Mouse (Mus musculus): ENCODE results near the gene Pxmp4.

Gene Pxmp4

DNA sequence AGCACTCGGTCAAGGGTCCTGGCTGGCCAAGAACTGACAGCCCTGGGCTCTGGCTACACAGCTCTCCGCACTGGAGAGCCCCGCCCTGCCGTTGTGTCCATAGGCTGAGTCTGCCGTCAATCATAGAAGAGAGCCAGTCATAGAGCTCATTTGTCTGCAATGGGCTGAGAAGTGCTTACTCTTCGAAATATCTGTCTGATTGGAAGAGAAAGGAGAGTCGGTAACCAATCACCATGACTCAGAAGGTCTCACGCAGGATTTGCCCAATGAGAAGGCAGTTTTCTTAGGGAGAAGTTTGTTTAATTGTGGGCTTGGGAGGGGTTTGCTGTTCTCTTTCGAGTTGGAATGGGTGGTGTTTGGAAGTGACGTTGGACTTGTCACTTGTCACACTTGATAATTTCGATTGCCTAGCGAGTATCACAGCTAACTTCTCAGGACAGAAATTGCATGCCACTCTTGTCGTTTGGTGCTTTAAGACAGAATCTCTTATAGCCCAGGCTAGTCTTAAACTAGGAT lies at the start of gene Pxmp4:
TSS of gene Pxmp4 (minus strand) at position 71 of the 516 bp plus-strand sequence.
- peak; percentile 100 for DNase-seq

DNA sequence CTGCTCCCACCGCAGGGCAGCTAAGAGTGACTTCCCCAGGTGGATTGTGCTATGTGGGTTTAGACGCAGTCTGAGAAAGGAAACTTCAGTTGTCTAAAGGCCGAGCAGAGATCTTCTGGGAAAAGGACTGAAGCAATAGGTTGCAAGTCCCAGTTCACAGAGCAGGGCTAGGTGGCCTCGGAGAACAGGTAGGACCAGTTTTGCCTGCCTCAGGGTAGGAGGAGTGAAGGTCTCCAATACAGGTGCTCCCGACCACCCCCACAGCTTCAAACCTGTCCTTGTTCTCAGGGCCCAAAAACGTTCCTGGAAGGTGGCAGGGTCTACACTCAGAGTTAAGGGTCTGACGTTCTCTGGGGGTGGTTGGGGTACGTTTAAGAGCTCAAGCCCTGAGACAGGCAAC lies 47.9 kb upstream of the Pxmp4 start, which contains the start of gene Chmp4b:
TSS of gene Chmp4b (plus strand) at position 343 of the 400 bp plus-strand sequence.
- DNase-seq = peak; percentile 71

DNA sequence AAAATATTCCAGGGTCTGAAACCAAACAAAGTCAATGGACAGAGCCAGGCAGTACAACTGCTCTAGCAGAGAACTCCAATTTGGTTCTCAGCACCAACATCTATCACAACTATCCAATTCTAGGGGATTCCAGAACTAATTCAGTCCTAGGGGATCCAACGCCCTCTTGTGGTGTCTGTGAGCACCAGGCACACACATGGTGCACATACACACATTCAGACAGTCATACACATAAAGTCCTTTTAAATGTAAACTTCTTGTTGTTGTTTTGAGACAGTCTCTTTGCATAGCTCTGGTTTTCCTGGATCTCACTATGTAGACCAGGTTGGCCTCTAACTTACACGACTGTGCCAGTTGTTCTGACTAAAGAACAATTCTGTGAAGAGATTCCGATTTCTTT lies 46.9 kb upstream of the Pxmp4 start:
- DNase-seq = no peak

DNA sequence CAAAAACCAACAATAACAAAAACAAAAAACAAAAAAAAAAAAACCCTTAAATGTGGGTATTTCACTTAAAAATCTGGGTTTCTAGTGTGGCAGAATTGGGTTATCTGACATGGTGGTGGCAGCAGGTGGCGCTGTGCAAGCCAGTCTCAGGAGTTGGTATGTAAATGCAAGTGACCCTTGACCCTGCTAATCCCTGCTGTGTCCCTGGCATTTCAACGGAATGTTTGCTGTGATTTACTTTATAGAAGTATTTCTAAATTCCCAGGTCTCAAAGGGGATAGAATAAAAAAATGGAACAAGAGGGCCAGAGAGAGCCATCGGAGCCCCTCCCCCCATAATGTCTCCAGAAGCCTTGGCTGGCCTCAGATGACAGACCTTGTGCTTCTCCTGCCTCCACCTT lies 44.6 kb upstream of the Pxmp4 start:
- peak; percentile 54 for DNase-seq

DNA sequence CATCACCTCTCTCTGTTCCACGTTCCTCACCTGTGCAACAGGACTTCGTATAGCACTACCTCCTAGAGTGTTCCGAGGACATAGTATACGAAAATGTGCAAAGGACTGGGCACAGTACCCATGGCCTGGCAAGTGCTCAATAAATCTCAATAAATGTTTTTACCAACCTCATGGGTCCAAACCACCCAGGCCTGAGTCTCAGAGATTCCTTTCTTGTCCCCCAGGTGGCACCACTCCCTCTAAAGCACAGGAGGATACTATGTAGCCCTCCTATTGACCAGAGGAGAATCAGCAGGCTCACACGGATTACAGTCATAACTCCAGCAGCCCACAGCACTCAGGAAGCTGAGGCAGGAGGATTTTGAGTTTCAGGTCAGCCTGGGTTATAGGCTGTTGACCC lies 43.1 kb upstream of the Pxmp4 start:
- peak; percentile 29 for DNase-seq

DNA sequence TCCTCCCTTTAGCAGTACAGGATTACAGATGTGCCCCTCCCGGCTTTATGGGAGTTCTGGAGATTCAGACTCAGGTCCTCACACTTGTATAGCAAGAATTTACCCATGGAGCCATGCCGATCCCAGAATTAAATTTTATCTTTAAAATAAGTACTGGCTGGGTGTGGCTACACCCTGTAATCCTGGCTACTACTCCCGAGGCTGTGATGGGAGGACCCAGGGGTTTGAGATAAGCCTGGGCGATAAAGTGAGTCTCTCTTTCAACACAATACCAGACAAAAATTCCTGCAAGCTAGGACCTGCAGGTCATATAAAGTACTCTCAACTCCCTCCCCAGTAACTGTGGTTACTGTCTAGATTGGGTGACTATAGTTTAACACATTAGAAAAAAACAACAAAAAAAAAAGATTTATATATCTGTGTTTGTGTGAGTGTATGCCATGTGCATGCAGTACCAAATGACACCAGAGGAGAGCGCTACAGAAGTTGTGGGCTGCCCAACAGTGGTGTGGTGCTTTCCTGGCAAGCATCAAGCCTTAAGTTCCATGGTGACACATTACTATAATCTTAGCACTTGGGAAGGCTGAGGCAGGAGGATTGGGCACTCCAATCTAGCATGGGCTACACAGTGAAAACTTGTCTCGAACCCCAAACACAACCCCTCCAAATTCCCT lies 39.3 kb upstream of the Pxmp4 start:
- no peak for DNase-seq

DNA sequence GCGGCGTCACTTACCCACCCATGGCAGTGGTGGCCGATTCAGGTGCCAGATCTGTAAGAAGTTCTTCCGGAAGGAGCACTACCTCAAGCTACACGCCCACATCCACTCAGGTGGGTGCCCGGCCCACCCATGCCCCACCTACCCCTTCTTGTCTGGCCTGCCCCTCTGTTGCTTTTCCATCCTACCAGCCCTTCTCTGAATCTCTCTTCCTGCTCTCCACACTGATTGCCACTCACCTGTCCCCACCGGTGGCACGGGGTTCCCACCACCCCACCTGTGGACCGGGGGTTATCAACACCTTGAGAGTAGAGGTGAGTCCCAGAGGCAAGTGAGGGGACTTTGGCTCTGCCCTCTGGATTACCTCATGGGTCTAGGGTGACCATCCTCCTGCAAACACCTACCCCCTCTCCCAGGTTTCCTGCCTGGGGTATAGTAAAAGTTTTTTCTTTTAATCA lies 38.5 kb upstream of the Pxmp4 start:
- no peak for DNase-seq

DNA sequence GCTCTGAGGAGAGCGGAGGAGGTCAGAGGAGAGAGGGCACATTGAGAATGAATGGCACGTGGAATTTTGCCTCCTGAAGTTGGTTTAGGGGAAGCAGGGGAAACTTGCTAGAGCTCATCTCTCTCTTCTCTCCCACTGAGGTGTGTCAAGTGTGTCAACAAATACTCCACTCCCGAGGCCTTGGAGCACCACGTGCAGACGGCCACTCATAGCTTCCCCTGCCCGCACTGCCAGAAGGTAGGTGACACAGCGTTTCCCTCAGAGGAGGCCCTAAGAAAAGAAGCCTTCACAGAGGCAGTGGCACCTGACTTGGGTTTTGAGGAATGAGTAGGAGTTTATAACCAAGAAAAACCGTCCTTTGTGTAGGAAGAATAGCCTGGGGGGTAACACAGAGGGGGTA lies 37.7 kb upstream of the Pxmp4 start:
- no peak for DNase-seq

DNA sequence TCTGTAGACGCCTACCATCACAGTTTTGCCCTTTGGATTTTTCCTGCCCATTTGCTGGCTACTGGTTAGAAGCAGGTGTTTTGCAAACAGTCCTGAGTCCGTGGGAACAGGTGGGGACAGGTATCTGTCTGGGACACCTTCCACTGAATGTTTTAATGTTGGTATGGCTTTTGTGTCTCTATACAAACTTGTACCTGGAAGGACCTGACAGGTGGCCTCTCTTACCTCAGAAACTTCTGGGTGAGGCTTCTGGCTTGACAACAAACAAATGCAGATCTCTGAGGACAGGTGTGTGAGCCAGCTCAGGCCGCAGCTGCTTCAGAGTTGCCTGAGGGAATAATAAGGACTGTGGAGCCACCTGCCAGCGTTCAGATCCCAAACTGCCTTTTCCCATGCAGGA lies 35.6 kb upstream of the Pxmp4 start:
- DNase-seq = no peak

DNA sequence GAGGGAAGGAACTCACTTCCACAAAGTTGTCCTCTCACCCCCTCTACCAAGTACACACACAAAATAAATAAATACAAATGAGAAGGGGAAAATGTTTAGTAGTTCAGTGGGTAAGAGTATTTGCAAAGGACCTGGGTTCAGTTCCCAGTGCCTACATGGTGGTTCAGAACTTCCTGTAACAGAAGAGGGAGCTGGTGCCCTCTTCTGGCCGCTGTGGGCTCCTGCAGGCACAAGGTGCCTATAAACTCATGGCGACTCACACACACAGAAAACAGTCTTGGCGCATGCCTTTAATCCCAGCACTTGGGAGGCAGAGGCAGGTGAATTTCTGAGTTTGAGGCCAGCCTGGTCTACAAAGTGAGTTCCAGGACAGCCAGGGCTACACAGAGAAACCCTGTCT lies 35.0 kb upstream of the Pxmp4 start:
- no peak for DNase-seq

DNA sequence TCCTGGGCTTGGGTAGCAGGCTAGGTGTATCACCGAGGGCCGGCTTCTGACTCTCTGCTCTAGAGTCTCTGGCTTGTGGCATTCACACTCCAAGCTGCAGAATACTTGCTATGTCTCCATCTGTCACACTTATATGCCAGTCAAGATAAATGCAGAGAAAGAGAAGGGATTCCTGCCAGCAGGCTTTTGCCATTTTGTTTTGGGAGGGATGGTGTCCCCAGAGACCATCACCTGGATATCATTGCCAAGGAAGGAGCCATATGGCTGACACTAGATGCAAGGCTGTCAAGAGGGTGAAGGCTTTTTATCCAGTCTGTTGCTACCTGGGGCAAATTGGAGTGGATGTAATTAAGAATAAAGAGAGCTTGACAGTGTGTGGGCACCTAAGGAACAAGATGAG lies 32.3 kb upstream of the Pxmp4 start:
- DNase-seq = no peak

DNA sequence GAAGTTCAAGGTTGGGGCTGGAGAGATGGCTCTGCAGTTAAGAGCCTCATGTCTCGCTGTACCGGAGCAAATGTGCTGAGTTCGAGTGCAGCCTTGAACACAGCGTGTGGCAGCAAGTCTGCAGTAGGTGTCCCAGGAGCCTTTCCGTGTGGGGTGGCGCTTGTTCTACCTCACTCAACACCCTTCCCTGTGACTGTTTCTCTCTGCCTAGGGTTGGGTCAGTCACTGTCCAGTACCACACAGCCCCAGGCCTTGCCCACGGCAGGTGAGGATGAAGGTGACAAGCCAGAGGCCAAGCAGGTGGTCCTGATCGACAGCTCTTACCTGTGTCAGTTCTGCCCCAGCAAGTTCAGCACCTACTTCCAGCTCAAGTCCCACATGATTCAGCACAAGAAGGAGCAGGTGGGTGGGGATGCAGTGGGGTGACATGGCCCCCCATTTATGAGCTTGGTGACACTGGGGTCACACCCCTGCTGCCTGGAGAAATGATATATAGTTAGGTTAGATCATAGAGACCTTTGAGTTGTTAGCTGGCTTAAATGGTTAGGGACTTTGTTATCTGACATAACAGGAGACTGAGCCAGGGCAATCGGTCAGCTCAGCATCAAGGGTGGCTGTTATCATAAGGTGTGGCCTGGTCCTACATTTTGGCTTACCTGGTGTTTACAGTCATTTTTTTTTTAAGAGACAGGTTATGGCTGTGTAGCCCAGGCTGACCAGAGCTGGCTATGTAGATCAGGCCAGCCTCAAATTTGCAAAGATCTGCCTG lies 30.6 kb upstream of the Pxmp4 start:
- no peak for DNase-seq

DNA sequence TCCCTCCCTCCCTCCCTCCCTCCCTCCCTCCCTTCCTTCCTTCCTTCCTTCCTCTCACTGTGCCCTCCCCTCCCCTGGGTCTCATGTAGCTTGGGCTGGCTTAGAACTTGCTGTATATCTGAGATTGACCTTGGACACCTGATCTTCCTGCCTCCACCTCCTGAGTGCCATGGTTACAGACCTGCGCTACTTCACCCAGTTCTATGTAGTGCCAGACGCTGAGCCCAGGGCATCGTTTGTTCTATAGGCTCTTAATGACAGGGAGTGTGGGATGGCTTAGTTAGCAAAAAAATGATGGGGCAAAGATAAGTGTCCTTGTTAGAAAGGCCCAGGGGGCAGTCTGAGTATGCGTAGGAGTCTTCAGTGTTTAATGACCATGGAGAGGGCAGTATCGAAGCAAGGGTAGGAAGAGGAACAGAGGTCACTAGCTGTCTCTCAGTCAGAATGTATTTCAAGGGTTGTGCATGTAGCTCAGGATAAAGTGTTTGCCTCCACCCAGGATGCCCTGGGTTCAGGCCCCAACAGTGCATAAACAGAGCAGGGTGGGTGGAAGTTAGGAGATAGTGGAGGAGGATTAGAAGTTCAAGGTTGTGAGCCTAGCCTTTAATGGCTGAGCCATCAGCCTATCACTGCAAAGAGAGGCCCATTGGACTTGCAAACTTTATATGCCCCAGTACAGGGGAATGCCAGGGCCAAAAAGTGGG lies 29.7 kb upstream of the Pxmp4 start:
- no peak for DNase-seq

DNA sequence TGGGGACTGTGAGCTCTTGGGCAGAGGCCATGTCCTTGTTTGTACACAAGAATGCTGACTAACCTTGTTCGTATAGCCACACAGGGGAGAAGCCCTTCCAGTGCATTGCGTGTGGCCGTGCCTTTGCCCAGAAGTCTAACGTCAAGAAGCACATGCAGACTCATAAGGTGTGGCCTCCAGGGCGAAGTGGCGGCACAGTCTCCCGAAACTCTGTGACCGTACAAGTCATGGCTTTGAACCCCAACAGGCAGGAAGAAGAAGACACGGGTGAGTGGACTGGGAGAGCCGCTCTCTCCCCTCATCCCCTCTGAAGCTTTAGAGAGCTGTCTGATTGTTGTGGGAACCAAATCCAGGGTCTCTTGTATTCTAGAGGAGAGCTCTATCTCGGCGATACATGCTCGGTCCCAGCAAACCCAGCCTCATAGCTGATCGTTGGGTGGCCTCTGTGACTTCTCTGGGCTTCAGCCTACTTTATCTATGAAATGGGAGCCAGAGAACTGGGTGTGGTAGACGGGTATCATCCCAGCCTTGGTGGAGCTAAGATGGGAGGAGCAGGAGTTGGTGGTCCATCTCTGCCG lies 28.8 kb upstream of the Pxmp4 start:
- DNase-seq = no peak

DNA sequence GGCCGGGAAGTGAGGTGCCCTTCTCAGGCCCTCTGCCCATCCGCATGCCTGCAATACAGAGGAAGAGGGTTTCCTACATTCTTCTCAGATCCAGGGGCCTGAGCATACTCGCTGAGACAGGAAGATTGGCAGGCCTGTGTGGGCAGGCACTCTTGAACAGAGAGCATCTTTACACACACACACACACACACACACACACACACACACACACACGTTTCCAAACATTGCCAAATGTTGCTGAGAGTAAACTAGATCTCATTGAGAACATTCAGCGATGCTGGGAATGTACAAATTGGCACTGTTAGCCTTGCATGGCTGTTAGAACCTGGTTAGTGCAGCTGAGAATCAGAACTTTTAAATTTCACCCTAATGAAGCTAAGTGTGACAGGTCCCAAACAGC lies 27.0 kb upstream of the Pxmp4 start:
- DNase-seq = no peak

DNA sequence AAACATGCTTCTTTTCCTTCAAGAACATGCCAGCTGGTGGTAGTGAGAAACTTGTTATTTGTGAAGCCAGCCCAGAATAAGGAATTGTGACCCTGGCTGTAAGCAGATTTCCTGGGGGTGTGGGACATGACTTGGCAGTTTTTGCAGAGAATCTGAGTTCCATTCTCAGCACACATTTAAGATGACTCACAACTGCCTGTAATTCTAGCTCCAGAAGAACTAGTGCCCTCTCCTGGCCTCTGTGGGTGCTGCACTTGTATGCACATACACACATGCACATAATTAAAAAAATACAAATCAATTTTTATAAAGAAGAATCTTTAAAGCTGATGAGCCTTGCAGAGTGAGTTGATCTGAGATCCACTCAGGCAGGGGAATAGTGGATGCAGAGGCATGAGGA lies 20.6 kb upstream of the Pxmp4 start:
- no peak for DNase-seq

DNA sequence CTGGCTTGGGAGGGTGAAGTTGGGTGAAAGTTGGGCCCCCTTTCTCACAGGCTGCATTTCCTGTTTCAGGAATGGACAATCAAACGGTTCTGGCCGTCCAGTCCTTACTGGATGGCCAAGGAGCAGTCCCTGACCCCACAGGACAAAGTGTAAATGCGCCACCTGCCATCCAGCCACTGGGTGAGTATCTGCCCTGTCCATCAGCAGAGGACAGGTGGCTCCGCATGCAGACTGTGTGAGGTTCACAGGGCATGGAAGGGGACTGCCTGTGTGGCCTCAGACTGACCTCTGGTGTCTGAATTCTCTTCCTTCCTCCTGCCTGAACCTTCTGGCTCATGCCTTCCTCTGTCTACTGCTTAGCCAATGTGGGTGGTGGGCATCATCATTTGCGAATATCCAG lies 18.2 kb upstream of the Pxmp4 start:
- DNase-seq = no peak

DNA sequence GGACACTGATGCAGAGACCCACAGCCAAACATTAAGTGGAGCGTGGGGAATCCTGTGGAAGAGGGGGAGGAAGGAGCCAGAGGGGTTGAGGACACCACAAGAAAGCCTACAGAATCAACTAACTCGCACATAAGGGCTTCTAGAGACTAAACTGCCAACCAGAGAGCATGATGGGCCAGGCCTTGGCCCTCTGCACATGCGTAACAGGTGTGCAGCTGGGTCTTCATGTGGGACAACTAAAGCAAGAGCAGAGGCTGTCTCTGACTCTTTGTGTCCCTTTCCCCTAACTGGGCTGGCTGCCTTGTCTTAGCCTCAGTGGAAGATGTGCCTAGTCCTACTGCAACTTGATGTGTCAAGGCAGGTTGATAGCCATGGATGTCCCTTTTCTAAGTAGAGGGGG lies 13.6 kb upstream of the Pxmp4 start:
- DNase-seq = no peak

DNA sequence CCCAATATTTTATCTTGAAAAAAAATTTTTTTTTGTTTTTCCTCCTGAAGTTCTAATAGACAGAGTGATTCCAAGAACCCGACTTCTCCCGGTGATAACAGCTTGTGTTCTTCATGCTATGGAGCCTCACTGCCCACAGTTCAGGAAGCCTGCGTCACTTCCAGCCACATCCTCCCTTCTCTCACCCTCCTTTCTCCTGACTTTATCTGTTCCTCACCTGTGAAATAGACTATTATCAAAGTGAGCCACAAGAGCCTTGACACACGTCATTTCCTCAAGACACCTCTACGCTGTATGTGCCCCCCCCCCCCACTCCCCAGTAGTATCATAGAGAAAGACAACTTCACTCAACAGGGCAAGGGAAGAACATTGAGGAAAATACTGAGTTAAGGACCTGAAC lies 12.2 kb upstream of the Pxmp4 start:
- DNase-seq = no peak

DNA sequence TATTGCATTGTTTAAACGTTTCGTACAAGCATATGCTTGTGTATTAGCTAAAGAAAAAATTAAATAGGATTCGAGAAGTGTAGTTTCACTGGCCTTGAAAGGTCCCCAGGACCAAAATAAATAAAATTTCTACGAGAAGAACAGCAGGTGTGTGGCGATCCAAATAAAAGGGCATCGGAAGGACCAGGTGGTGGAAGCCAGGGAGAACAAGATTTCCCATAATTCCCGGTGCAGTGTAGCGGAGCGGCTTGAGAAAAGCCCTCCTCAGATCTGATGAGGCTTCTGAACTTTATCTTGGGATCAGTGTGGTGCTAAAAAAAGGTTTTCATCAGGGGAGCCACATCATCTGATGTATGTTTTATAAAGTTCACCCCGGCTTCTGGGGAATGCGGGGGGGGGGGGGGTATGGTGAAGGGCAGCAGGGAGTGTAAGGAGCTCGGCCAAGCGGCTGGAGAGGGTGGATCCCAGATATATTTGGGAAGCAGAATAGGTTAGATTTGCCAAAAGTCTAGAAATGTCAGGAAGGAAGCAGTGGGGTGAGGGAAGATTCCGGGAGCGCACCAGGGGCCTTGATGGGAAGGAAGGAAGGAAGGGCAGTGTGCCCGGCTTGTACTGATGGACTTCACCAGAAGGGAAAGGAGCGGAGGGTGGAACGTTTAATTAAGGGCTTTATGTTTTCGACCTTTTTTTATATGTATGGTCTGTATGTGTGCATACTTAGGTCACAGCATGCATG lies 11.5 kb upstream of the Pxmp4 start:
- DNase-seq = no peak

DNA sequence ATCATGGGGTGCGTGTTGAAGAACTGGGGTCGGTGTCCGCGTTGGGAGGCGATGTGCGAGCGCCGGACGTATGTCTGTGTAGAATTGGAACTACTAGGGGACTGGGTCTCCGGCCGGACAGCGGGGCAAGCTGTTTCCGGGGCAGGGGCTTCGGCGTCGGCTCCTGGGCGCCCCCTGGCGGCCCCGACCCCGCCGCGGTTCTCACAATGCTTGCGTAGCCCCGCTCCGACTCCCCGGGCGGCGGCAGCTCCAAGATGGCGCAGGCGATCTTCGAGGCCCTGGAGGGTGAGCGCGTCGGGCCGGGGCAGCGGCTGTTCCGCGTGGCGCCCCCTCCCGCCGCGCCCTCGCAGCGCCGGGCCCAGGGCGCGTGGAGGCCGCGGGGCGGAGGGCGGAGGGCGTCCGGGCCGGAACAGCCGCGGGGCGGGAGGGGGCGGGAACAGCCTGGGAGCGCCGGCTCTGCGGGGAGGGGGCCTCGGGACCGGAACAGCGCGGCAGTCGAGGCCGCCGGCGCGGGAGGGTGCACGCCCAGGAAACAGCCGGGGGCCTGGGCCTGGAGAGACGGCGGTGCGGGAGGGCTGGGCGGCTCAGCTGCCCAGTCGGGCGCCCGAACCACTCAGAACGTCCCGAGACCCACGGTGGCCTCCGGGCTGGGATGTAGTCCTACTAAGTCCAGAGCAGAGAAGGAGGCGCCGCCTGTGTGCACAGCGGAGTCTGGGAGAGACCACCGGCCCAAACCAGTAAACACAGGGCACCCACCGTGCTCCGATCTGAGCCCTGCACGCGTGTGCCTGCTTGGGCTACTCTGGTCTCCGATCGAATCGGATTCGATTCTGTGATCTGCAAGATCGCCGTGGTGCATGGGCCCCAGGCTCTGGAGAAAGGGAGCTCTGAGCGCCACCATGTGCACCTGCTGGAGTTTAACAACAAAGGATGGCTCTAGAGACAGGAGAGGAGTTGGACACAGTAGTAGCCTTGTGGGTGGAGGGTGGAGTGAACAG lies 9.9 kb upstream of the Pxmp4 start, which contains the start of the genes Zfp341 and 4930519P11Rik:
TSS of gene Zfp341 (plus strand) at position 180 of the 998 bp plus-strand sequence.
TSS of gene 4930519P11Rik (minus strand) at position 320 of the 998 bp plus-strand sequence.
- peak; percentile 90 for DNase-seq
